Mouse (Mus musculus) hindlimb bud, embryonic 11.5 days (tissue): ENCODE data around the gene Atp13a2.

ENCODE experiments used
- DNase-seq: peaks from one replicate; pipeline ENCODE4 v3.0.0-alpha.2; 2012; ENCODE audit warnings: low read depth, low spot score; ENCODE audit errors: extremely low spot score

Gene Atp13a2

DNA sequence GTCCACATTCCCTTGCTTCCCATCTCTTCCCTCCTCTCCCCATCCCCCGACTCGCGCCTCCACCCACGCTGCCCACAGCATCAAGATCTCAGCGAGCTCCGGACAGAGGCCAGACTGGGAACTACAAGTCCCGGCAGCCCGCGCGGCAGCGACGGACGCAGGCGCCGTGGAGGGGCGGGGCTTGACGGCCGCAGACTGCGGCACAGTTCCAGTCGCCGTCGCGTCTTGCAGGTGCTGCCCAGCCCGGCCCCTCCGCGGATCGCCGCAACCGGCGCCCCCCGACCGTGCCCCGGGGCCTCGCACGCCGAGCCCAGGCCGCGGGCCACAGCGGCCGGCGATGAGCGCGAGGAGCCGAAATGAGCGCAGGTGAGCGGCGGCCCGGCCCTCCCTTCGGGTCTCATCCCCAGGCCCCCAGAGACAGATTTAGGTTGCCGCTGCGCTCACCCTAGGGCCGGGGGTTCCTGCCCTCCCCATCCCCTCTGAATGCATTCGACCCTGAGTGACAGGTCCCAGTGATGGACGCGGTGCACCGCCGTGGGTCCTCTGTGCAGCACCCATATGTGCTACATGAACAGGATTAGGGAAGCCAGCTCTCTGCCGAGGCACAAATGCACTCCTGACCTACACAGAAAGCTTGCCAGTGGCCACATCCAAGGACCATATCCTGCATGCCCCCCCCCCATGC is at the start of gene Atp13a2:
Gene Atp13a2, plus strand, starts transcription at position 163 of the 685 bp plus-strand sequence.
- DNase-seq = peak; percentile 30

DNA sequence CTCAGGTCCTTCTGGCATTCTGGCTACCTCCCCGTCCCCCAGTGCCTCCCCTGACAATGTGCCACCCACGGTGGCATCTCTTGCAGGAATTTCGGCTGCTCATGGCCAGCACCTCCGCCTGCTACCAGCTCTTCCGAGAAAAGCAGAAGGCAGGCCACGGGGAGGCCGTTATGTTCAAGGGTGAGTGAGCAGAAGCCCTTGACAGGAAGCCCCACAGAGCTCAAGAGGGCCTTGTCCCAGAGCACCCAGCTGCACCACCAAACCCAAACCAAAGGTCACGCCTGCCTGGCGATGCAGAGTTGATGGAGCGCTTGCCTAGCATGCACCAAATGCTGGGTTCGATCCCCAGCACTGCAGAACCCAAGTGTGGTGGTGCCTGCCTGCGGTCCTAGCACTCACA is 42.3 kb upstream of the Atp13a2 start:
- no peak for DNase-seq

DNA sequence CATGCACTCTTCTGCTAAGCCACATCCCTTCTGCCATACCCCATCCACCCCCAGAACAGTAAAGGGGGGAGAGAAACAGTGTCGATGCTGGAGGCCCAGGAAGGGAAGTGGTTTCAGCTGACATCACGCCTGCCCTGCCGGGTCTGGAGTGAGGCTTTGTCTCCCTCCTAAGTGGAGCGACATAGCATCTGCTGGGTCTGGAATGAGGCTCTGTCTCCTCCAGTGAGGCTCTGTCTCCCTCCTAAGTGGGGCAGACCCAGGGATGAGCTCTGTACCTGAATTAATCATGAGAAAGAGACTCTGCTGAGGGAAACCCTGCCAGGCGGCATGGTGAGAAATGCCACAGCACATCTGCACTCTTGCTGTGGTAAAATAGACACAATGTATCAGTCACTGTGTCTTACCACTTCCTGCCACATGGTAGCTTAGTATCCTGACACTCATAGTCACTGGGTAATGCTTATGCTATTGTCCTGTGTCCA is 41.7 kb upstream of the Atp13a2 start:
- DNase-seq = no peak

DNA sequence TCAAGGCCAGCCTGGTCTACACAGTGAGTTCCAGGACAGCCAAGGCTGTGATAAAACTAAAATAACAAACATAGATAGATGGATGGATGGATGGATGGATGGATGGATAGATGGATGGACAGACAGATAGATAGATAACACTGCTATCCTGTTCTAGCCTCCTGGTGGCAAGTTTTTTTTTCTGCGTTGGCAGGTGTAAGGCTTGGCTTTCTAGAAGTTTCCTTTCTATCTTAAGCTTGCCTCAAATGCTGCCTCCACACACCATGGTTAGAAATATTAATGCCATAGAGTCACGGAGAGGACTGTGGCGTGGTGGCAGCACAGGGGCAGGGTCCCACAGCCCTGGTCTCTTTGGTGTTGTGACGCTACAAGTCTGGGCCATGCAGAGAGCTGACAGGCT is 41.1 kb upstream of the Atp13a2 start:
- DNase-seq = no peak

DNA sequence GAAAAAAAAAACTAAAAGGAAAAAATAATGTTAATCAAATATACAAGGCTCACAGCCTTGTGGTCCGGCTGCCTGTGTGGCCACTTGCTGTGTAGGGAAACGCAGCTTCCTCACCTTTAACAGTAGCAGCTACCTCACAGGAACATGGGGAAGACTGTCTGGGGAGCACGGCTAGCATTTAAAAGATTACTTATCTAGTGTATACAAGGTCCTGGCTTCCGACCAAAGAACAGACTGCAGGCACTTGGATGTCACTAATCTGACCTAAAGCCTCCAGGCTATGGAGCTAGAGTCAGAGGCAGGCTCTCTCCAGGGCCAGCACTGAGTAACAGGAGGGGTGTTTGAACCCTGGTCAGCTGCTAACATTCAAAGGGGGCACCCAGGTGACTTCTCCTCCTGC is 40.6 kb upstream of the Atp13a2 start:
- no peak for DNase-seq

DNA sequence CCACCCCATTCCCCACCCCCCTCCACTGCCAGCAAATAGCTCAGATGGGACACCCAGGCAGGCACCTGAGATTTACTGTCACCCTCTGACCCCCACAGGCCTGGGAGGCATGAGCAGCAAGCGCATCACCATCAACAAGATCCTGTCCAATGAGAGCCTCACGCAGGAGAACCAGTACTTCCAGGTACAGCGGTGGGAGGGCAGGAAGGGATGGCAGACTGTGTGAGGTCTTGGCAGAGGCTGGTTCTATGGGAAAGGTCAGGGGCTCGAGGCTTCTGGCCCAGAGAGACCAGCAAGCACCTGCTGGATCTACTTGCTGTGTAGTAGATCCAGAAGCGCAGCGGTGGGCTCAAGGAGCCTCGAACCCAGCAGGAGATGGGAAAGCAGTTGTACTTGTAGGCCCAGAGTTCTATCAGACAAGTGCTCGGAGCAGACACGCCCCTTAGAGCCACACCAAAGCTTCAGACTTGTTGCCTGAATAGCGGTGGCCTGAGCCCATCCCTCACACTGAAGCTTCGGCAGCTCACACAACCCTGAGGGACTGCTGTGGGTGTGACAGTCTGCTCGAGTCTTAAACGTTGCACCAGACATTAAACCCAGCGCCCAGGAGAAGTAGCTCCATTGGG is 40.0 kb upstream of the Atp13a2 start:
- no peak for DNase-seq

DNA sequence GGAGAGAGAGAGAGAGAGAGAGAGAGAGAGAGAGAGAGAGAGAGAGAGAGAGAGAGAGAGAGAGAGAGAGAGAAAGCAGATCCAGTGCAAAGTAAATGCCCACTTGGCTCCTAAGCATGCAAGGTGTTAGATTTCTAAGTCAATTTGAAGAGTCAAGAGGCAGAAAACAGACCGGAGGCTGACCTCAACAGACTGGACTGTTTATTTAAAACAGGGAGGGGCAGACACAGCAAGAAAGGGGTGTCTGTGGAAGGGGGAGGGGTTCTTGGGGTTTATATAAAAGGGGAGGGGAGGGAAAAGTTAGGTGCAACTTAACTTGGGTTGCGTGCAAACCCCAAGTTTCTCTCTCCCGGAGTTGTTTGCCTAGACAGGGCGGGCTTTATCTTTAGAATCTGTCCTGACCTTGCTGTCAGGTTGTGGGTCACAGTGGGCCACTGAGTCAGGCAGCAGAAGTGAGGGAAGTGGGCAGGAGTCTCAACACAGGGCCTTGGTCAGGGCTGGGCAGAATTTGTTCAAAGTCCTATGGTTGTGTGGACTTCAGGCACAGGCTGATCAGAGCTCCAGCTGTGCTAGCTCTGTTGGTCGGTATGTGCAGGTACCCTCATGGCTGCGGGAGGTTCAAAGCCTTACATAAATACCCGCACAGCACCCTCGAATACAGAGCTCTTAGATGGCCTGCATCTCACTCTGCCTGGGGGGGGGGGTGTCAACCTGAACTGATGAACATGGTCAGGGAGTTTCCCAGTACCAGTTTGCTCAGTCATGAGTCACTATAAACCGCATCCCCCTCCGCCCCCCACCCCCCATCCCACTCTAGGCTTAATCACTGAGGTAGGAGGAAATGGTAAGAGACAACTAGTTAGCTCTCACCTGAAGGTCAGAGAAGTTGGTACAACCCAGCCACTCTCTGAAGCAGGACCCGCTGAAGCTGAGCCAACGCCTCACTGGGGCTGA is 38.9 kb upstream of the Atp13a2 start:
- DNase-seq = no peak

DNA sequence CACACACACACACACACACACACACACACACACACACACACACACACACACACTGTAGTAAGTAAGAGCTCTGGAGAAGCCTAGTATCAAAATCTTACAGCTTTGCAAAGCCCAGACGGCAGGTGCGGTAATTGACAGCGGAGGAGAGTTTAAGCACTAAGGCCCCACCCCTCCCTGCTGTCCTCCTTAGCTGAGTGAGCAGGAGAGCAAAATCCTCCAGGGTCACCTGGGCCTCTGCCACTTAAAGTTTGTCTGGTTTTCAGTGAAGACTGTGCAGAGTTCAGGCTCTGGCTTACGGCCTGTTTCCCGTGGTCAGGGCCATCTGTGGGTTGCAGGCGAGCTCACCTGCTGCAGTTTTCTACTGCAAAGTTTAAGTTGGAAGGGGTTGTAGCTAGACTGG is 38.2 kb upstream of the Atp13a2 start:
- no peak for DNase-seq

DNA sequence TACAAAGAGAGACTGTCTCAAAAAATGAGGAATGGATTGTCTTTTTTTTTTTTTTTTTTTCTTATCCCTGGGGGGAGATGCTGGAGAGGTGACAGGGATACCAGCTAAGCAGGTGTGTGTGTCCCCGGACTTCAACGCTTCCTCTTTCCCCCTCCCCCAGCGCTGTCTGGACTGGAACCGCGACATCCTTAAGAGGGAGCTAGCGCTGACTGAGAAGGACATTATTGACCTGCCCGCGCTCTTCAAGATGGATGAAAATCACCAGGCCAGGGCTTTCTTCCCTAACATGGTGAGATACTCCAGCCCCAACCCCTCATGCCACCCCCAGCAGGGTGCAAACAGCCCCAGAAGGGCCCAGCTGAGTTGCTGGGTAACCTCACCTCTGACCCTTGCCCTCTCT is 37.6 kb upstream of the Atp13a2 start:
- no peak for DNase-seq

DNA sequence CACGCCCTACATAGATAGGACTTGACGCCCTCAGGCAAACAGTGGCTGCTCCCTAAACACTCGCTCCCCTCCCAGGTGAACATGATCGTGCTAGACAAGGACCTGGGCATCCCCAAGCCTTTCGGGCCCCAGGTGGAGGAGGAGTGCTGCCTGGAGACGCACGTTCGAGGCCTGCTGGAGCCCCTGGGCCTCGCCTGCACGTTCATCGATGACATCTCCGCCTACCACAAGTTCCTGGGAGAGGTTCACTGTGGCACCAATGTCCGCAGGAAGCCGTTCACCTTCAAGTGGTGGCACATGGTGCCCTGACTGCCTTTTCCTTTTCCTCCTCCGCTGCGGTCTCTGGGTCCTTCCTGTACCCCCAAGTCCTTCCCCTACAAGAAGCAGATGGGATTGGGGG is 37.1 kb upstream of the Atp13a2 start:
- DNase-seq = no peak

DNA sequence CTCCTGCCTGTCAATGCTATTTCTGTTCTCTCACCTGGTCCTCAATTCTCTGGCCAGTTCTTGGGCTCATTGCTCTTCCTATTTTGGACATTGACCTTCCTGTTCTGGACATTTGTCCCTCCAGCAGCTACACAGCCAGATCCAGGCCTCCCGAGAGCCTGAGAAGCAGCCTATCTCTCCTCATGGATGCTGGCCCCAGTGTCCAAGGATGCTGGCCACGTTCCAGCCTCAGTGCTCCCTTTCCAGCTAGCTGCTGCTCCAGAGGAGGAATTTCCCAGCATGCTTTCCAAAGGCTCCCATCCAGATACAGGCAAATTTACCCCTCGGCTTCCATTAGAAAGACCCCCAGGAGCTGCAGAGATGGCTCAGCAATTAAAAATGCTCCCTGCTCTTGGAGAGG is 36.1 kb upstream of the Atp13a2 start:
- DNase-seq = no peak

DNA sequence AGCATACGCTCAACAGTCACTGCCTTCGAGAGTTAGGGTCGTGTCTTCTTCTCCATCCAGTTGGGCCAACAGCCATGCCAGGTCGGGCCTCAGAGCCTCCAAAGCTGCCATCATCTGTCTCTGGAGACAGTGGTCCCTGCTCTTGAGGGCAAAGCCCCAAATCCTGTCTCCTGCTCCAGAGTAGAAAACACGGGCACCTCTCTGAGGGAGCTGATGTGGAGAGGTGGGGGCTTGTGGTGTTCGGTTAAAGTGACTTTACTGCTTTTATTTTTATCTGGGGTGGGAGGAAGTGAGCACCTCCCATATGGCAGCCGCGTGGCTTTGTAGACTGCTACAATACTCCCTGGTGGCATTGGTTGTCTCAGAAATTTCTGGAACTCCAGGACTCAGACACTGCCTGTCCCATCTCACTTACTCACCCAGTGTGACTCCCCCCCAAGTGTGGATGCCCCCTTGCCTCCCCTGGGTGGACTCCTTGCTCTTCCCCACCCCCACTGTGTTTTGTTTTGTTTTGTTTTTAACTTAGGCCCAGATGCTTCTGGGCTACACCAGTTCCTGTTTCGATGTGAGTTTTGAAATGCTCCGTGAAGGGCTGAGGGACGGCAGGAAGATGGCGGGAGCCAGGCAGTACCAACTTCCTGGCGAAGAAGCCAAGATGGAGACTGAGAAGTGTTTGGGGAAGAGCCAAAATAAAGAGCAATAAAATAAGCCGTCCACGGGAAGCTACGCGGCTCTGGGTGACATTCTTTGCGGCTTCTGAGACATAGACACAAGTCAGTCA is 34.6 kb upstream of the Atp13a2 start:
- DNase-seq = no peak

DNA sequence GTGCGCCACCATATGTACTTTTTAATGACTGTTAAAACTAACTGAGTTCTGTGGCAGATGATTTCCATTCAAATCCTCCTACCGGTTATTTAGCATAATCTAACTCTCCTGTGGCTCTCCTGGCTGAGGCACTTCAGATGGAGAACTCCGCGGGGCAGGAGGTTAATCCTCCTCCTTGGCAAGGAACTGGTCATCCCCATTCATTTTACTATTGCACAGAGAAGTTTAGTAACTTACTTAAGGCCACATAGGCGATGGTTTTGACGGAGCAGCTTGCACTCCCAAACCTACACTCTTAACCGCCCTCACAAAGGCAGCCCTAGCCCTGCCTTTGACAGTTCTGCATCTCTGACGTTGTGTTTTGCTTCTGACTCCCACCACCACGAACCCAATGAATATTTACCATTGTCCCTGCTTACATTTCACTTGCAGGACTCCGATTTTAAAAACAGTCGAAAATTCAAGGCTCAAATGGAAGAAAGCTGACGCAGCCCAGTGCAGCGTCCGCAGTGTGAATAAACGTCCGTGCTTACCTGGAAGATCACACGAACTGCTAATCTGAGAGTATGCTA is 29.5 kb upstream of the Atp13a2 start:
- no peak for DNase-seq

DNA sequence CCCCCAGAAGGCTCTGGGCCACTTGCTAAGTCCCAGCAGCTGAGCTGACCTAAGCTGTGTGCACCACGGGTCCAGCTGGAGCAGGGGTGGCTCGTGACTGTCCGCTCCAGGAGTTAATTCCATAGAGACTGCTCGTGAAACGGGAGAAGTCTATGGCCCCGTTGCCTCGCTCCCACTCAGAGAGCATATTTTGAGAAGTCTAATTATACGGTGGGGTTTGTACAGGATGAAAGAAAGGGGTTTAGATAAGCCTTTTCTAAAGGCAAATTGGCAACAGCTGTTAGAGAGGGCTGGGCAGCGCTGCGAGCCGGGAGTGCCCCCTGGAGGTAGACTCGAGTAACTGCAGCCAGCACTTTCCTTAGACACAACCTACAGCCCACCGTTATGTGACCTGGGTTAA is 28.9 kb upstream of the Atp13a2 start:
- DNase-seq = peak; percentile 60

DNA sequence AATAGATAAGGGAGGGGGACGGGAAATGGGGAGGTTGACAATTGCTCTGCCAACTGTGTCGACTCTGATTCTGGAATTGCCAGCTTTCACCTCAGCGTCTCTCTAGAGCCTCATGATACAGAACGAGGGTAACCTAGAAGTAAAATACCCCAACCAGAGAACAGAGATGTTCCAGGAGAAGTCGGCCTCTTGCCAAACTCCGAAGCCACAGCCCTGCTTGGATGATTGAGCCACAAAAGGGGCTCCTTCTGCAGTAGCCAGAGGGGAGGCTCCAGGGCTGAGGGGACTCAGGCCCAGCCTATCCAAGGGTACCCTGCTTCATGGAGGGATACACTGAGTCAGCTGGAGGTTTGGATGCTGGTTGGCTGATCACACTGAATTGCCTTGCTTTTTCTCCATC is 28.4 kb upstream of the Atp13a2 start:
- no peak for DNase-seq

DNA sequence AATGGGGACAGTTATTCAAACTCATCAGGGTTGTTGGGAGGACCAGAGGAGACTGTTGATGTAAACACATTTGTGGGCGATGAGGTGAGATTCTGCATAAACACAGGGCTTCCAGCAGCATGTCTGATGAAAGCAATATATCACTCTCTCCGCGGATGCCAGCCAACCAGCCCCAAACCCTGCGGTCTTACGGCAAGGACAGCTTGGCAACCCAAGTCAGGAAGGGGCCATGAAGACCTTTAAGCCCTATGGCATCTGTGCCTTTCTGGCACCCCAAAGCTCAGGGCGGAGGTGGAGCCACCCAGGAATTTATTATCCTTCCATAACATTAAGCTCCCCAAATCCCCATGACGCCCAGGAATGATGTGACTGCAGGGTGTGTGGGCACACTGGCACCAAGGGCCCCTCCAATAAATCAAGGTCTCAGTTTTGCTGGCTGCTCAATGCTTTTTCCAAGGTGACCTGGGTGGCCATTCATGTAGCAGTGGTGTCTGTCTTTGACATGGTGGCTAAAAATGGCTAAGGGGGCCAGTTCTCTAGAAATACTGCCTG is 27.5 kb upstream of the Atp13a2 start:
- no peak for DNase-seq

DNA sequence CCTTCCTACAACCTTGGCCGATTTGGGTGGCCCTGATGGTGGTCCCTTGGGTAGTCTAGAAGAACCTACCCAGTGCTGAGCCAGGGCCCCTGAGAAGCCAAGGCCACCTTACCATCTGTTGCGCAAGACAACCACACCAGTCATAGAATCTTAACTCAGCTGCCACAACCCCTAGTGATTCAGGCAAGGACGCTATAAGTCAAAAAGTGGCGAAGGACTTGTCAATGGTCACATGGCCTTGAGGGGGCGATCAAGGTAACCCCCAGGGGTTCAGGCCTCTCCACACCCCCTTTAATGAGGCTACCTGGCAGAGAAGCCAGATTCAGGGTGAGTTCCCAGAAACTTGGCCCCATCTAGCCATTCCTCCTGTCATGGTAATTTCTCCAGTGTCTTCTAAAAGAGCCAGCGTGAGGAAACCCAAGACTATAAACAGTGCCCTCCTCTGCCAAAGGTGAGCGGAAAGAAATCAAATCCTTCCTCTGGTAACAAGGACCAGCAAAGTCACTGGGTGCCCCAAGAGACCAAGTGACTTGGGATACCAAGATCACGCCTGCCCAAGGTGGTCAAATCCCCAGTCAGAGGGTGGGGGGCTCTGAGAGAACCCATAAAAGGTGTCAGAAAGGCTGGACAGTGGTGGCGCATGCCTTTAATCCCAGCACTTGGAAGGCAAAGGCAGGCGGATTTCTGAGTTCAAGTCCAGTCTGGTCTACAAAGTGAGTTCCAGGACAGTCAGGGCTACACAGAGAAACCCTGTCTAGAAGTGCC is 26.8 kb upstream of the Atp13a2 start:
- DNase-seq = no peak

DNA sequence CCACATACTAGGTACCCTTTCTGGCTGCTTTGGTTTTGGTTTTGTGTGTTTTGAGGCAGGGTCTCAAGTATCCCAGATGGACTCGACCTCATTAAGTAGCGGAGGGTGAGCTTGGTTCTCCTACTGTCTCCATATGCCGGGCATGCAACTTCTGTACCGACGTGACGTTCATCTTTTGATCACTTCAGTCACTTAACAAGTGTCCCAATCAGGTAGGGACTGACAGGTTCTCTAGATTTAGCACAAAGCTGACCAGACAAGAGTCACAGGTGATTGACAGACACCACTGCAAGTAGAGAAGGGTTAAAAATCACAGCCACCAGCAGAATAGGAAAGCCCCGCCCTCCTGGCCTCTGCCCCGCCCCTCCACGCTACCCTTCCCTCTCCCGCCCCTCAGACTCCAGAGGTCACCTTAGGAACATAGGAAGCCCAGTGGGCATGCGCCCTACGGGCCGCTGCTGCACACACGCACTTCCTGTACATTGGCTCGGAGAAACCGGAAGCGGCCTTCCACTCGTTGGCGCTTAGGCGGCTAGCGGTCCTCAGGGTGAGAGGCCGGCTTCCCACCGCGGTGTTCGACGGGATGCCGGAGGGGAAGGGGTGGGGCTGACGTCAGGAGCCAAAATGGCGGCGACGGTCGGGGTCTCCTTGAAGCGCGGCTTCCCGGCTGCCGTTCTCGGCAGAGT is 25.7 kb upstream of the Atp13a2 start, which contains the start of gene Sdhb:
Gene Sdhb, plus strand, starts transcription at position 423 of the 686 bp plus-strand sequence.
- peak; percentile 95 for DNase-seq
